Mouse (Mus musculus) E14TG2a.4 (cell line): Measurements from ENCODE around the gene Tbc1d14.

Source experiments
- H3K27me3 ChIP-seq: 2 replicates; pipeline ENCODE4 v1.6.1; 2014; ENCODE audit warnings: low read length, control low read depth; ENCODE audit not compliant: insufficient read depth
- H3K36me3 ChIP-seq: 2 replicates; pipeline ENCODE4 v1.6.1; 2014; ENCODE audit warnings: low read length, control low read depth; ENCODE audit not compliant: insufficient read depth
- H3K4me1 ChIP-seq: replicated peaks from 2 replicates; pipeline ENCODE4 v1.6.1; 2014; ENCODE audit warnings: low read depth, low read length, control low read depth
- H3K4me3 ChIP-seq: replicated peaks from 2 replicates; pipeline ENCODE4 v1.5.1; 2014; ENCODE audit warnings: mild to moderate bottlenecking, low read length
- H3K9me3 ChIP-seq: 2 replicates; pipeline ENCODE4 v1.6.1; 2014; ENCODE audit warnings: low read length, control low read depth
- CTCF ChIP-seq: conservative IDR thresholded peaks from 2 replicates; pipeline ENCODE4 v1.5.1; 2014; ENCODE audit warnings: low read length
- NANOG ChIP-seq: IDR thresholded peaks from 2 replicates; pipeline ENCODE4 v1.6.1; 2014; ENCODE audit warnings: borderline replicate concordance, low read length, mixed read lengths
- POU5F1 ChIP-seq: IDR thresholded peaks from 2 replicates; pipeline ENCODE4 v1.6.1; 2014; ENCODE audit warnings: low read length, borderline replicate concordance

The Tbc1d14 gene

GRCm38 (mm10) chr5:36556906-36557305 is 36.2 kb downstream of the Tbc1d14 start:
- TF ChIP-seq POU5F1, result no peak
- TF ChIP-seq CTCF, result no peak
- no peak for TF ChIP-seq NANOG
- Histone ChIP-seq H3K4me3 (no peak overlapping the region), H3K27me3 (no peaks in the 10 kb centered on the region), H3K4me1 (peaks cover 88% of the 10 kb centered on the region), H3K36me3 (peaks cover 19% of the 10 kb centered on the region), H3K9me3 (no peaks in the 10 kb centered on the region)

GRCm38 (mm10) chr5:36556289-36556688 is 36.8 kb downstream of the Tbc1d14 start:
- H3K36me3 ChIP-seq, result peaks cover 19% of the 10 kb centered on the region
- H3K27me3 ChIP-seq, result no peaks in the 10 kb centered on the region
- TF ChIP-seq NANOG, result no peak
- TF ChIP-seq CTCF, result no peak
- TF ChIP-seq POU5F1, result no peak
- H3K4me3 ChIP-seq, result no peak overlapping the region
- H3K4me1 ChIP-seq, result peaks cover 84% of the 10 kb centered on the region
- H3K9me3 ChIP-seq, result no peaks in the 10 kb centered on the region

- H3K27me3 ChIP-seq, result no peaks in the 10 kb centered on the region
- no peak for TF ChIP-seq POU5F1
- peaks cover 87% of the 10 kb centered on the region for H3K4me1 ChIP-seq
- peaks cover 18% of the 10 kb centered on the region for H3K36me3 ChIP-seq
- no peaks in the 10 kb centered on the region for H3K9me3 ChIP-seq
- no peak overlapping the region for H3K4me3 ChIP-seq
Observed at GRCm38 (mm10) chr5:36554496-36554895, 38.6 kb downstream of the Tbc1d14 start.

- Histone ChIP-seq H3K27me3 (no peaks in the 10 kb centered on the region), H3K4me3 (no peak overlapping the region), H3K9me3 (no peaks in the 10 kb centered on the region), H3K36me3 (peaks cover 22% of the 10 kb centered on the region), H3K4me1 (peaks cover 88% of the 10 kb centered on the region)
- TF ChIP-seq CTCF, result no peak
- TF ChIP-seq NANOG, result no peak; the same call in 1 of the 2 replicates
- TF ChIP-seq POU5F1, result no peak
Observed at GRCm38 (mm10) chr5:36553886-36554285, 39.2 kb downstream of the Tbc1d14 start.

- no peaks in the 10 kb centered on the region for H3K27me3 ChIP-seq
- H3K4me1 ChIP-seq, result peaks cover 88% of the 10 kb centered on the region
- no peak for TF ChIP-seq POU5F1
- TF ChIP-seq CTCF, result no peak
- no peak for TF ChIP-seq NANOG
- peaks cover 22% of the 10 kb centered on the region for H3K36me3 ChIP-seq
- H3K4me3 ChIP-seq, result no peak overlapping the region
- H3K9me3 ChIP-seq, result no peaks in the 10 kb centered on the region
Observed at GRCm38 (mm10) chr5:36553056-36553606, 39.9 kb downstream of the Tbc1d14 start.

- H3K36me3 ChIP-seq, result peaks cover 22% of the 10 kb centered on the region
- H3K4me1 ChIP-seq, result peaks cover 88% of the 10 kb centered on the region
- no peaks in the 10 kb centered on the region for H3K9me3 ChIP-seq
- no peaks in the 10 kb centered on the region for H3K27me3 ChIP-seq
- no peak overlapping the region for H3K4me3 ChIP-seq
- TF ChIP-seq NANOG (no peak), CTCF (no peak), POU5F1 (no peak)
Observed at GRCm38 (mm10) chr5:36552391-36552790, 40.7 kb downstream of the Tbc1d14 start.

GRCm38 (mm10) chr5:36549243-36549642 is 43.8 kb downstream of the Tbc1d14 start:
- Histone ChIP-seq H3K9me3 (no peaks in the 10 kb centered on the region), H3K27me3 (no peaks in the 10 kb centered on the region), H3K4me1 (peaks cover 60% of the 10 kb centered on the region), H3K36me3 (peaks cover 22% of the 10 kb centered on the region), H3K4me3 (no peak overlapping the region)
- no peak for TF ChIP-seq CTCF
- no peak for TF ChIP-seq NANOG
- no peak for TF ChIP-seq POU5F1

- TF ChIP-seq POU5F1, result no peak
- TF ChIP-seq NANOG, result no peak
- TF ChIP-seq CTCF, result no peak
- Histone ChIP-seq H3K36me3 (peaks cover 22% of the 10 kb centered on the region), H3K4me3 (no peak overlapping the region), H3K9me3 (no peaks in the 10 kb centered on the region), H3K4me1 (peaks cover 26% of the 10 kb centered on the region), H3K27me3 (no peaks in the 10 kb centered on the region)
Observed at GRCm38 (mm10) chr5:36544765-36545164, 48.3 kb downstream of the Tbc1d14 start.

- Histone ChIP-seq H3K9me3 (no peaks in the 10 kb centered on the region), H3K4me3 (no peak overlapping the region), H3K27me3 (no peaks in the 10 kb centered on the region), H3K4me1 (0 out of 2 replicates have a peak, but pooled peaks cover 3% of the 10 kb centered on the region), H3K36me3 (peaks cover 24% of the 10 kb centered on the region)
- TF ChIP-seq POU5F1 (no peak), NANOG (no peak), CTCF (no peak)
Observed at GRCm38 (mm10) chr5:36540928-36541327, 52.1 kb downstream of the Tbc1d14 start.
